In genomic region chr2:93538140-93538539, GRCm38 (mm10) we compare ENCODE assay signal across 22 mouse cellular contexts. TPM values are rescaled to one million over a fixed set of nuclear protein-coding genes. Genes with fewer than 3 reads are reported as not detected.
A peak's percentile ranks its signal among the peaks of the same experiment; 100 is the strongest.
DNase-seq lines count a peak whose midpoint lies in the region; ATAC-seq lines count a peak whose summit lies in the region.
"Had no signal": no experiment of that assay in that cellular context is flagged by ENCODE, and none has a peak within 500 bp of the region (broad histone marks: within the 10 kb centered on the region; RNA-seq: fewer than 3 reads in every experiment).

No protein-coding gene starts in this region.

- no peaks in the 10 kb centered on the region for H3K9me3 ChIP-seq in heart, embryonic 14.5 days (ENCODE audit: control insufficient read depth, low read length)
- H3K9me3 ChIP-seq in limb, embryonic 10.5 days (replicated peaks) = no peaks in the 10 kb centered on the region
- H3K9me3 ChIP-seq: hindbrain, embryonic 15.5 days had no signal

- no peak for DNase-seq in heart, adult 18-20 months
- DNase-seq in testis, postnatal 10 days (ENCODE audit: low spot score) = peak; percentile 53
- no peak for DNase-seq in testis, postnatal 14 days (ENCODE audit: low spot score)
- peak; percentile 34 for DNase-seq in limb, embryonic 10.5 days (ENCODE audit: low spot score)
- DNase-seq in left cerebral cortex, postnatal 36 days (ENCODE audit: low spot score in 2 of 2) = no peak
- no peak for DNase-seq in c-Kit-positive CD71-positive TER-119-positive erythroid progenitor cells, embryonic 14.5 days (ENCODE audit: low spot score)
- DNase-seq: cerebellum, adult 11 months; cerebellum, postnatal 36 days; thymus, adult 18-20 months had no signal

- H3K9ac ChIP-seq in heart, embryonic 14.5 days (ENCODE audit: low read length) = no peak overlapping the region
- H3K9ac ChIP-seq: hindbrain, embryonic 15.5 days had no signal

- ATAC-seq in heart, embryonic 14.5 days (ENCODE audit: insufficient number of reproducible peaks, insufficient read depth, low FRiP score, low read depth) = 0 out of 2 replicates have a peak, but pooled peaks have one; percentile 20
- ATAC-seq: activated CD4-positive, CD25-positive, alpha-beta regulatory T cell, adult 4 months; CD4-positive, CD25-positive, alpha-beta regulatory T cell, adult 4 months had no signal

- H3K4me3 ChIP-seq in heart, embryonic 14.5 days (ENCODE audit: control insufficient read depth in 1 of 2, insufficient read depth in 1 of 2, low read depth in 1 of 2, low read length in 2 of 2) = no peak overlapping the region
- H3K4me3 ChIP-seq in limb, embryonic 10.5 days = no peak overlapping the region
- H3K4me3 ChIP-seq: hindbrain, embryonic 15.5 days had no signal

- H3K4me1 ChIP-seq in heart, embryonic 14.5 days (ENCODE audit: control insufficient read depth in 2 of 2, insufficient read depth in 2 of 2, low read length in 2 of 2) = peaks cover 9 to 12% of the 10 kb centered on the region in 2 experiments
- peaks cover 30% of the 10 kb centered on the region for H3K4me1 ChIP-seq in limb, embryonic 10.5 days
- H3K4me1 ChIP-seq: hindbrain, embryonic 15.5 days had no signal

- no peak overlapping the region for H3K27ac ChIP-seq in heart, embryonic 14.5 days (replicated peaks in 1 of 2; ENCODE audit: control insufficient read depth in 1 of 2, insufficient read depth in 1 of 2, low read depth in 2 of 2, low read length in 2 of 2)
- peak overlapping the region; percentile 46 for H3K27ac ChIP-seq in limb, embryonic 10.5 days
- H3K27ac ChIP-seq: hindbrain, embryonic 15.5 days; kidney, postnatal 0 days; macrophage had no signal

- no peaks in the 10 kb centered on the region for H3K36me3 ChIP-seq in heart, embryonic 14.5 days (ENCODE audit: control insufficient read depth, insufficient read depth, low read length)
- H3K36me3 ChIP-seq in limb, embryonic 10.5 days = no peaks in the 10 kb centered on the region
- H3K36me3 ChIP-seq: hindbrain, embryonic 15.5 days had no signal

- intact Hi-C loops in left cerebral cortex, postnatal 36 days (cut with DNase I) = no loop called here

- WGBS in heart, embryonic 14.5 days = 9% methylated on average over 6 of the region's 6 CpGs
- WGBS in limb, embryonic 10.5 days = 17% methylated on average over 6 of the region's 6 CpGs

- H3K27me3 ChIP-seq in heart, embryonic 14.5 days (ENCODE audit: control insufficient read depth, insufficient read depth, low read length) = no peaks in the 10 kb centered on the region
- H3K27me3 ChIP-seq in limb, embryonic 10.5 days (ENCODE audit: low read depth, poor library complexity, severe bottlenecking) = peaks cover 25% of the 10 kb centered on the region; the same call in 1 of the 2 replicates
- H3K27me3 ChIP-seq: hindbrain, embryonic 15.5 days had no signal

- H3K4me2 ChIP-seq in heart, embryonic 14.5 days (ENCODE audit: low read length) = no peak overlapping the region
- H3K4me2 ChIP-seq: hindbrain, embryonic 15.5 days had no signal

RNA-seq across cellular contexts. Expression of gene Gm10803, which starts 22.2 kb away (rescaled TPM):
- not detected in 2 replicates for polyA plus RNA-seq in heart, embryonic 14.5 days (2014; fragmentation: Nextera tagmentation; extraction: Ambion mirVana)
- total RNA-seq in heart, adult 18-20 months (2021) = not detected
- not detected in 2 replicates for polyA plus RNA-seq in limb, embryonic 10.5 days (2016; fragmentation: Nextera tagmentation; extraction: Ambion mirVana)
- not detected for total RNA-seq in left cerebral cortex, postnatal 36 days (2021)
- total RNA-seq: gastrocnemius, adult 18-20 months; layer of hippocampus, adult 8-10 months; left cerebral cortex, postnatal 10 days; monocyte, adult 5-6 weeks had no signal
- polyA plus RNA-seq: activated CD4-positive, CD25-positive, alpha-beta regulatory T cell, adult 4 months; CD4-positive, CD25-positive, alpha-beta regulatory T cell, adult 4 months; hindbrain, embryonic 15.5 days; kidney, postnatal 0 days; liver, embryonic 16.5 days; macrophage; neural tube, embryonic 14.5 days; spleen, adult 2 months had no signal

Comparison
In these comparisons a context has a peak if more than half of its experiments do, and no peak if none do; other contexts are left out.
1. DNase-seq: peak in testis, postnatal 10 days (single experiment) and limb, embryonic 10.5 days (single experiment); none in heart, adult 18-20 months (0 of 2), testis, postnatal 14 days (single experiment), left cerebral cortex, postnatal 36 days (0 of 2) and c-Kit-positive CD71-positive TER-119-positive erythroid progenitor cells, embryonic 14.5 days (single experiment).